Mouse (Mus musculus) neural tube, embryonic 11.5 days (tissue): Measurements from ENCODE around the gene Catsperz. TPM values are rescaled to one million over a fixed set of nuclear protein-coding genes. Genes with fewer than 3 reads are reported as not detected.

Experiments used
- ATAC-seq: fragments of 200-750 bp; cut with Nextera tagmentation; 2 replicates; pipeline ENCODE4 v1.8.0; 2017; ENCODE audit warnings: moderate number of reproducible peaks, mild to moderate bottlenecking, moderate TSS enrichment, moderate library complexity; ENCODE audit not compliant: insufficient read depth, low FRiP score, low TSS enrichment
- DNase-seq: peaks from one replicate; pipeline ENCODE4 v3.0.0-alpha.2; 2015; ENCODE audit warnings: low spot score
- H3K27ac ChIP-seq: fragments of 300-500 bp; sonication (generic); 2 replicates; pipeline ENCODE4 v1.5.1; 2014; ENCODE audit warnings: low read depth, mild to moderate bottlenecking, low read length
- H3K27me3 ChIP-seq: fragments of 300-500 bp; sonication (generic); 2 replicates; pipeline ENCODE4 v1.6.1; 2014; ENCODE audit warnings: mild to moderate bottlenecking, low read length, mixed read lengths; ENCODE audit not compliant: control insufficient read depth, insufficient read depth
- H3K36me3 ChIP-seq: fragments of 300-500 bp; sonication (generic); 2 replicates; pipeline ENCODE4 v1.6.1; 2014; ENCODE audit warnings: mild to moderate bottlenecking, low read length, moderate library complexity, mixed read lengths; ENCODE audit not compliant: control insufficient read depth, insufficient read depth
- H3K4me1 ChIP-seq: fragments of 300-500 bp; sonication (generic); 2 replicates; pipeline ENCODE4 v1.6.1; 2014; ENCODE audit warnings: low read length, mixed read lengths; ENCODE audit not compliant: control insufficient read depth, insufficient read depth
- H3K4me2 ChIP-seq: fragments of 300-500 bp; sonication (generic); 2 replicates; pipeline ENCODE4 v1.6.1; 2014; ENCODE audit warnings: low read depth, mild to moderate bottlenecking, moderate library complexity
- H3K4me3 ChIP-seq: fragments of 300-500 bp; sonication (generic); 2 replicates; pipeline ENCODE4 v1.5.1; 2014; ENCODE audit warnings: low read depth, low read length
- H3K9ac ChIP-seq: fragments of 300-500 bp; sonication (generic); 2 replicates; pipeline ENCODE4 v1.6.1; 2014; ENCODE audit warnings: mild to moderate bottlenecking, low read length
- H3K9me3 ChIP-seq: fragments of 300-500 bp; sonication (generic); 2 replicates; pipeline ENCODE4 v1.6.1; 2016; ENCODE audit warnings: low read length; ENCODE audit not compliant: control insufficient read depth
- whole genome bisulfite sequencing: fragments of 180-500 bp; shearing (Covaris S2); extraction: QIAGEN DNeasy Blood & Tissue Kit; methylation state at CpG from one replicate; pipeline ENCODE4 v1.1.7; 2014; 5-methylcytosine and 5-hydroxymethylcytosine counted together
- polyA plus RNA-seq: library from polyadenylated mRNA; unstranded; fragments of >200 nt; fragmentation: Nextera tagmentation; extraction: Ambion mirVana; gene quantifications from 2 replicates; pipeline ENCODE4 v1.2.1, GENCODE M21; 2014

The Catsperz gene
- polyA plus RNA-seq, 1 experiment from 2014 or later, result 0.77 TPM

DNA sequence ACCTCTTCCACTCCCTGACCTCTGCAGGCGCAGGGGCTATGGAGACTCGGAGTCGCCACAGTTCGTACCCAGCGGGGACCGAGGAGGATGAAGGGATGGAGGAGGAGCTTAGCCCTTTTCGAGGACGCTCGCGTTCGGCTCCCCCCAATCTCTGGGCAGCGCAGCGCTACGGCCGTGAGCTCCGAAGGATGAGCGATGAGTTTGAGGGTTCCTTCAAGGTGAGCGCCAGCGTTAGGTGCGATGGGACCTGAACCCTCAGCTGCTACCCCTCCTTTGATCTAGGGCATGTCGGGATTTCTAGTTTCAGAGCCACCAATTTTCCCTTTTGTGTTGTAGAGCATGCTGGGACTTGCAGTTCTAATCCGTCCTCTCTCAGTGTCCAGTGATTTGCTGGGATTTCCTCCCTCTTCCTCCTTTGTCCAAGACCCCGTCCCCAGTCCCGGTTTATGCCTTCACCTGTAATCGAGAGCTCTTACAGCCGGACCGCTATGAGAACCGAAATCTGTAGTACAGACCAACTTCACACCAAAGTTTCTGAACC, 25.5 kb upstream of the Catsperz start:
- Histone ChIP-seq H3K4me3 (peak overlapping the region; percentile 63), H3K27ac (peak overlapping the region; percentile 97), H3K4me2 (peak overlapping the region; percentile 81), H3K4me1 (peaks cover 10% of the 10 kb centered on the region), H3K9me3 (no peaks in the 10 kb centered on the region), H3K27me3 (no peaks in the 10 kb centered on the region), H3K36me3 (no peaks in the 10 kb centered on the region), H3K9ac (peak overlapping the region; percentile 86)
- peak; percentile 72 for DNase-seq
- peak; percentile 61 for ATAC-seq
- 0% methylated on average over 28 of the region's 28 CpGs for WGBS

DNA sequence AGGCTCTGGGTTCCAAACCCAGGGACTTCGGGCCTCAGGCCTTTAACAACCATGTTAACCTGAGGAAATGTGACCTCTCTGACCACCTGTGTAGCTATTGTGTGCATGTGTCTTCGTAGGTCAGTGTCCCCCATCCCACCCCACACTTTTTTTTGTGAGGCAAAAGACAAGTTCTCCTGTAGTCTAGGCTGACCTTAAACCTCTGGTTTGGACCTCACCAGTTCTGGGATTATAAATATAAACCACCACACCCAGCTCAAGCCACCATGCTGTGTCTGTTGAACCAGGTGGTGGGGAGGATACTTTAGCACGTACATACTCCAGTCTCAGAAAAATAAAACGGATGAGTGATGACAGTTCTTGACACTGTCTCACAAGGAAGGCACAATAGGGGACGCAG, 24.8 kb upstream of the Catsperz start:
- H3K4me1 ChIP-seq, result peaks cover 10% of the 10 kb centered on the region
- no peak for DNase-seq
- no peaks in the 10 kb centered on the region for H3K27me3 ChIP-seq
- ATAC-seq, result no peak
- 54% methylated on average over 5 of the region's 5 CpGs for WGBS
- H3K36me3 ChIP-seq, result no peaks in the 10 kb centered on the region
- peak overlapping the region; percentile 86 for H3K9ac ChIP-seq
- no peaks in the 10 kb centered on the region for H3K9me3 ChIP-seq
- peak overlapping the region; percentile 63 for H3K4me3 ChIP-seq
- H3K4me2 ChIP-seq, result peak overlapping the region; percentile 81
- H3K27ac ChIP-seq, result peak overlapping the region; percentile 97; the same call in 1 of the 2 replicates

DNA sequence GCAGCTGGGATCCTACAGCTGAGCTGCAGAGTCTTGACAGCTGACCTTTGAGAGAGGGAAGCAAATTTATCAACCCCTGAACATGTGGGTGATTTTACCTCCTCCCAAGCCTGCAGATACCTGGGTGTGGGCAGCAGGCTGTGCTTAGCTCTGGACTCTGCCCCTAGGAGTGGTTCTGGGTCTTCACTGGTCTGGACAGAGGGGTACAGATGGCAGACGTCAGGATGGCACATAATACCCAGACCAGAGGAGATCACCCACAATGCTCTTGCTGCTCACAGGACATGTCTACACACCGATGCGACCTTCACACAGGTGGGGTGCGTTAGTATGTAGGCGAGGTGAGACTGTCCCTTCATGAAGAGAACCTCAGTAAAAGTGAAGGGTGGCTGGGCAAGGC, 24.4 kb upstream of the Catsperz start:
- ATAC-seq (no peak), DNase-seq (no peak)
- Histone ChIP-seq H3K27ac (no peak overlapping the region), H3K4me1 (peaks cover 10% of the 10 kb centered on the region), H3K27me3 (no peaks in the 10 kb centered on the region), H3K36me3 (no peaks in the 10 kb centered on the region), H3K4me2 (no peak overlapping the region), H3K4me3 (no peak overlapping the region), H3K9me3 (no peaks in the 10 kb centered on the region), H3K9ac (no peak overlapping the region)
- WGBS, result 88% methylated on average over 5 of the region's 5 CpGs

DNA sequence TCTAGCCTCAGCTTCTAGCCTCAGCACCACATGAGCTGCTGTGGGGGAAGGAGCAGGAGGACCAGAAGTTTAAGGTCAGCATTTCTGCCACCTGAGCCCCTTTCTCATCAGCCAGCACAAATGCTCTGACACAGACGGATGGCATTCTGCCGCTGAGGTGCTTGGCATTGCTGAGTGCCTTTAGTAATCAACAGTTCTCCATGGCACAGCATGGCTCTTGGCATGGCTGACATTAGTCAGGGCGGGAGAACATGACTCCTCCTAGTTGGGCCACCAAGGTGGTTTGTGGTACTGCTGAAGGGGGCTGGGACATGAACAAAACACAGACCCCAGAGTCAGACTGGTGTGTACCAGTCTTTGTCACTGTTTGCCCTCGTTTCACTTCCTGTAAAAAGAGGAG, 23.0 kb upstream of the Catsperz start:
- Histone ChIP-seq H3K4me3 (no peak overlapping the region), H3K4me1 (peaks cover 10% of the 10 kb centered on the region), H3K9ac (no peak overlapping the region), H3K4me2 (no peak overlapping the region), H3K27ac (no peak overlapping the region), H3K27me3 (no peaks in the 10 kb centered on the region), H3K36me3 (no peaks in the 10 kb centered on the region), H3K9me3 (no peaks in the 10 kb centered on the region)
- DNase-seq (no peak), ATAC-seq (no peak)
- 78% methylated on average over 4 of the region's 4 CpGs for WGBS

DNA sequence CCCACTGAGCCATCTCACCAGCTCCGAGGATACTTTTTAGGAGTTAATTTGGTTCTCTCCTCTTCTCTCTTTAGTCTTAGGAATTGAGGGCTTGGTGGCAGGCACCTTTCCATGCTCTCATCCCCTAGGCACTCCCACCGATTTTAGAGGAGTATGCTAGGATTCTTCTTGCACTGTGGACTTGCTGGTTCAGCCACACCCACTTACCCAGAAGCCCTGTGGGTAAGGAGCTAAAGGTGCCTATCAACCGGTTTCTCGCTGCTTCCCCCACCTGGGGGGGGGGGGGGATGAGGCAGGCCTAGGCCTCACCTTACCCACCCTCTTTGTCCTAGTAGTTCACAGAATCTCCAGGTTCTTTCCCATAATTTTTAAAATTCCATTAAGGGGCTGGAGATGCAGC, 22.6 kb upstream of the Catsperz start:
- no peaks in the 10 kb centered on the region for H3K27me3 ChIP-seq
- ATAC-seq, result no peak
- no peak overlapping the region for H3K9ac ChIP-seq
- WGBS, result 64% methylated on average over 4 of the region's 4 CpGs
- no peak overlapping the region for H3K4me3 ChIP-seq
- peaks cover 11% of the 10 kb centered on the region for H3K4me1 ChIP-seq
- H3K36me3 ChIP-seq, result no peaks in the 10 kb centered on the region
- H3K27ac ChIP-seq, result no peak overlapping the region
- DNase-seq, result no peak
- H3K9me3 ChIP-seq, result no peaks in the 10 kb centered on the region
- no peak overlapping the region for H3K4me2 ChIP-seq

DNA sequence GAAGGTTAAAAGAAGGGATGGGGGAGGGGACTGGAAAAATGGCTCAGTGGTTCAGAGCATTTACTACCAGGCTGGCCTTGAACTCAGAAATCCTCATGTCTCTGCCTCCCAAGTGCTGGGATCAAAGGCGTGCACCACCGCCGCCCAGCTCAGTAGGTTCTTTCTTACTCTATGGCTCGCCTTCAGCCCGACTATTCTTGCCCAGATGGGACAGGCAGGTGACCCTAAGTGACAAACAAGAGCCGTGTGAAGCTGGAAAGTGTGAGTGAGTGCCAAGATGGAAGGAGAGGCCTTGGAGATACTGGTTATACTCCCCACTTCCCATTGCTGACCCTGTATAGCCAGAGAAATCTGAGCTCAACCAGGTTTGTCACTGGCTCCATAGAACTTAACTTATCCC, 18.5 kb upstream of the Catsperz start:
- H3K4me3 ChIP-seq, result no peak overlapping the region
- peaks cover 15% of the 10 kb centered on the region for H3K4me1 ChIP-seq
- no peaks in the 10 kb centered on the region for H3K36me3 ChIP-seq
- ATAC-seq (no peak), DNase-seq (no peak)
- H3K27me3 ChIP-seq, result no peaks in the 10 kb centered on the region
- no peaks in the 10 kb centered on the region for H3K9me3 ChIP-seq
- WGBS, result 93% methylated on average over 6 of the region's 6 CpGs
- H3K27ac ChIP-seq, result no peak overlapping the region
- H3K9ac ChIP-seq, result no peak overlapping the region
- no peak overlapping the region for H3K4me2 ChIP-seq

DNA sequence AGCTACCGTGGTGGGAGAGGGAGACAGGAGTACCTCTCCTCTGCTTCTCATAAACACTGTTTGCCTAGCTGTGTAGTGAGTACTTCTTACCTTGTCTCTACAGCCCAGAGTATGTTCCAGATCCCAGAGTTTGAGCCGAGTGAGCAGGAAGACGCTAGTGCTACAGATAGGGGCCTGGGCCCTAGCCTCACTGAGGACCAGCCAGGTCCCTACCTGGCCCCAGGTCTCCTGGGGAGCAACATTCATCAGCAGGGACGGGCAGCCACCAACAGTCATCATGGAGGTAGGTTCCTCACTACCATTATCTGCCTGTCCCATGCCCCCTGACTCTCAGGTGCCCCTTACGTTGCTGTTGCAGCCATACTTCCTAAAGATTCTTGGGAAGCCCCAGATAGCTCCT, 17.6 kb upstream of the Catsperz start:
- peak overlapping the region; percentile 49 for H3K4me3 ChIP-seq
- peaks cover 2% of the 10 kb centered on the region; the same call in 1 of the 2 replicates for H3K36me3 ChIP-seq
- peak overlapping the region; percentile 100 for H3K4me2 ChIP-seq
- DNase-seq (no peak), ATAC-seq (no peak)
- peak overlapping the region; percentile 52 for H3K9ac ChIP-seq
- 0 out of 2 replicates have a peak overlapping the region, but pooled peaks have one; percentile 78 for H3K27ac ChIP-seq
- peaks cover 15% of the 10 kb centered on the region for H3K4me1 ChIP-seq
- no peaks in the 10 kb centered on the region for H3K27me3 ChIP-seq
- H3K9me3 ChIP-seq, result no peaks in the 10 kb centered on the region
- WGBS, result 29% methylated on average over 5 of the region's 5 CpGs

DNA sequence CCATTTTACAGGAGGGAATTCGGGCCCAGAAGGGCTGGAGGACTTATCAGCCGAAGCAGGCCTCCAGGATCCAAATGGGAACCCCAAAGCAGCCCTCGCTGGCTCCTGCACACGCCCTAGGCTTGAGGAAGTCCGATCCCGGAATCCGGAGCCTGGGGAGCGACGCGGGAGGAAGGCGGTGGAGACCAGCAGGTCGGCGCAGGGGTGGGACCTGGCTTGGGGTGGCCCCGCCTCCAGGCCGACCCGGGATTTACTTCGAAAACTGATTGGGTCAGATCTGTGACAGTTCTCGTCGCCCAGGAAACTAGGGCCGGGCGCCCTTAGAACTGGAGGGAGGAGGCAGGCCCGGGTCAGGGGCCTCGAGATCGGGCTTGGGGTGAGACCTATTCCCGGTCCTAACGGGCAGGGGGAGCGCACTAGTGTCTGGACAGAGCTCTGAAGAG, 17.1 kb upstream of the Catsperz start, which contains the start of gene Gpr137:
Gene Gpr137, minus strand, starts transcription at position 232 of the 443 bp plus-strand sequence.
- peak within 1 kb of the TSS; percentile 49 for H3K4me3 ChIP-seq

More for the DNA sequence above, 17.1 kb upstream of the Catsperz start, which contains the start of gene Gpr137:
- DNase-seq, result peak; percentile 90
- H3K27ac ChIP-seq, result peak within 1 kb of the TSS; percentile 78
- ATAC-seq, result peak; percentile 84
- H3K9ac ChIP-seq, result peak within 1 kb of the TSS; percentile 52
- H3K9me3 ChIP-seq, result no peaks in the 10 kb centered on the region
- H3K4me2 ChIP-seq, result peak within 1 kb of the TSS; percentile 100
- no peaks in the 10 kb centered on the region for H3K27me3 ChIP-seq
- WGBS, result under 1% methylated on average over 27 of the region's 27 CpGs
- H3K36me3 ChIP-seq, result peaks cover 2% of the 10 kb centered on the region; the same call in 1 of the 2 replicates
- H3K4me1 ChIP-seq, result peaks cover 15% of the 10 kb centered on the region
